Mouse (Mus musculus) lung, embryonic 14.5 days (tissue): ENCODE data around the gene Caskin1. TPM values are rescaled to one million over a fixed set of nuclear protein-coding genes. Genes with fewer than 3 reads are reported as not detected.

ENCODE experiments used
- ATAC-seq: fragments of 200-750 bp; cut with Nextera tagmentation; 2 replicates; pipeline ENCODE4 v1.8.0; 2017; ENCODE audit warnings: mild to moderate bottlenecking, moderate TSS enrichment, moderate library complexity; ENCODE audit not compliant: insufficient read depth
- DNase-seq: peaks from one replicate; pipeline ENCODE4 v3.0.0-alpha.2; 2015
- H3K27ac ChIP-seq: fragments of 300-500 bp; sonication (generic); 2 replicates; pipeline ENCODE4 v1.5.1; 2014; ENCODE audit warnings: low read depth, mild to moderate bottlenecking, moderate library complexity
- H3K27me3 ChIP-seq: fragments of 300-500 bp; sonication (generic); 2 replicates; pipeline ENCODE4 v1.6.1; 2014; ENCODE audit warnings: low read length, control low read depth; ENCODE audit not compliant: insufficient read depth
- H3K36me3 ChIP-seq: fragments of 300-500 bp; sonication (generic); 2 replicates; pipeline ENCODE4 v1.6.1; 2014; ENCODE audit warnings: control low read depth; ENCODE audit not compliant: insufficient read depth
- H3K4me1 ChIP-seq: fragments of 300-500 bp; sonication (generic); 2 replicates; pipeline ENCODE4 v1.6.1; 2014; ENCODE audit warnings: antibody characterized with exemption, control low read depth; ENCODE audit not compliant: insufficient read depth
- H3K4me2 ChIP-seq: fragments of 300-500 bp; sonication (generic); 2 replicates; pipeline ENCODE4 v1.6.1; 2014; ENCODE audit warnings: mild to moderate bottlenecking
- H3K4me3 ChIP-seq: fragments of 300-500 bp; sonication (generic); 2 replicates; pipeline ENCODE4 v1.5.1; 2014; ENCODE audit warnings: low read depth, low read length
- H3K9ac ChIP-seq: fragments of 300-500 bp; sonication (generic); 2 replicates; pipeline ENCODE4 v1.6.1; 2014
- H3K9me3 ChIP-seq: fragments of 300-500 bp; sonication (generic); 2 replicates; pipeline ENCODE4 v1.6.1; 2016; ENCODE audit warnings: low read depth, low read length, control low read depth
- CTCF ChIP-seq: IDR thresholded peaks from 2 replicates; pipeline ENCODE4 v1.5.1; 2016; ENCODE audit warnings: antibody characterized with exemption, low read depth
- WGBS: fragments of 180-500 bp; shearing (Covaris S2); extraction: QIAGEN DNeasy Blood & Tissue Kit; methylation state at CpG from one replicate; pipeline ENCODE4 v1.1.7; 2014; 5-methylcytosine and 5-hydroxymethylcytosine counted together
- polyA plus RNA-seq: library from polyadenylated mRNA; unstranded; fragments of >200 nt; fragmentation: Nextera tagmentation; extraction: Ambion mirVana; gene quantifications from 2 replicates; pipeline ENCODE4 v1.2.1, GENCODE M21; 2014

The Caskin1 gene
- polyA plus RNA-seq, 1 experiment from 2014 or later: 0.93 TPM

DNA sequence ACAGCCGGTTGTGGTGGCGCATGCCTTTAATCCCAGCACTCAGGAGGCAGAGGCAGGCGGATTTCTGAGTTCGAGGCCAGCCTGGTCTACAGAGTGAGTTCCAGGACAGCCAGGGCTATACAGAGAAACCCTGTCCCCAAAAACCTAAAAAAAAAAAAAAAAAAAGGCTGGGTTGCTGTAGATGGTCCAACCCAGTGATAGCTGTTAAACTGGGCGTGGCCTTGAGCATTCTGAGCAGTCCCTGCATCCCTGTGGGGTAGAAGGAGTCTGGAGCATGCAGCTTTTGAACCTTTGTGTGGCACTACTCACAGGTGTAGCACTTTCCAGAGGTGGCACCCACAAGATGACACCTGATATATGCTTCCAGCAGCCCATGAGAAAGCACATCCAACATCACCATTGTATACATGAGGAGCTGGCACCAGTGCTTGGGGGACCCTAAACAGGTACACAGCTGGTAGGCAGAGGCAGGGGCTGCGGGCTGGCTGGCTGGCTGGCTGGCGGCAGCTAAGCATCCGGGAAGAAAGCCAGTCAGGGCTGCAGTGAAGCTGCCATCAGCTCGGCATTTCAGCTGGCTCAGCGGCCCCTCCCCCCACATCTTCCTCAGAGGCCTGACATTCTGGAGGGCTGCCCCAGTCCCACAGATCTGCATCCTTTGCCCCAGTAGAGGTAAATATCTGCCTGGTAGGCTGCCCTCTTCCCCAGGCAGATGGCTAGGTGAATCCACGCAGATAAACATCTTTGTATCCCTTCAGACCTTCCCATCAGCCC lies 3.1 kb upstream of the Caskin1 start:
- H3K27me3 ChIP-seq: peaks cover 32% of the 10 kb centered on the region
- no peak overlapping the region for H3K4me2 ChIP-seq
- 41% methylated on average over 11 of the region's 11 CpGs for WGBS
- no peak for ATAC-seq
- no peaks in the 10 kb centered on the region for H3K36me3 ChIP-seq
- no peak for TF ChIP-seq CTCF
- H3K9me3 ChIP-seq: no peaks in the 10 kb centered on the region
- H3K9ac ChIP-seq: no peak overlapping the region
- no peak overlapping the region for H3K4me3 ChIP-seq
- no peak overlapping the region for H3K27ac ChIP-seq
- peak; percentile 60 for DNase-seq
- H3K4me1 ChIP-seq: 0 out of 2 replicates have a peak, but pooled peaks cover 4% of the 10 kb centered on the region

DNA sequence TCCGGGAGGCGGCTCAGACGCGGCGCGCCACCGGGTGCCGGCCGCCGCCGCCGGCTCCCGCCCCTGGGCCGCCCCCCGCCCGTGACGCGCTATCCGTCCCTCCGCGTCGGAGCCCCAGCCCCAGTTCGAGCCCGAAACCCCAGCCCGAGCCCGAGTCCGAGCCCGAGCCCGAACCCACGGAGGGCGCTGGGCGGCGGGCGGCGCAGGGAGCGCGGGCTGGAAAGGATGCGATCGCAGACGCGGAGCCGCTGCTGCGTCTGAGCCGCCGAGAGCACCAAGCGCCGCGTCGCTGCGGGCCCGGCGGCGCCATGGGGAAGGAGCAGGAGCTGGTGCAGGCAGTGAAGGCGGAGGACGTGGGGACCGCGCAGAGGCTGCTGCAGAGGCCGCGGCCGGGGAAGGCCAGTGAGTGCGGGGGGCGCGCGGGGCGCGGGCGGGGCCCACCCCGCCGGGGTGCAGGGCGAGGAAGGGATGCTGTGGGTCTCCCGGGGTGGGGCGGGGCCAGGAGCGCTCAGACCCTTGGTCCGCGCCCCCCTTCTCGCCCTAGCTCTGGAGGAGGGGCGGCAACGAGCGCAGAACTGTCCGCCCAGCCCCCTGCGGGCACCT lies 362 bp downstream of the Caskin1 start:
- under 1% methylated on average over 60 of the region's 81 CpGs for WGBS
- TF ChIP-seq CTCF: no peak
- H3K27ac ChIP-seq: no peak overlapping the region
- peak overlapping the region; percentile 61 for H3K4me3 ChIP-seq
- ATAC-seq (peak; percentile 64), DNase-seq (peak; percentile 62)
- peak overlapping the region; percentile 100 for H3K4me2 ChIP-seq
- peak overlapping the region; percentile 65 for H3K9ac ChIP-seq
- no peaks in the 10 kb centered on the region for H3K9me3 ChIP-seq
- H3K4me1 ChIP-seq: 0 out of 2 replicates have a peak, but pooled peaks cover 4% of the 10 kb centered on the region
- peaks cover 32% of the 10 kb centered on the region for H3K27me3 ChIP-seq
- H3K36me3 ChIP-seq: no peaks in the 10 kb centered on the region

DNA sequence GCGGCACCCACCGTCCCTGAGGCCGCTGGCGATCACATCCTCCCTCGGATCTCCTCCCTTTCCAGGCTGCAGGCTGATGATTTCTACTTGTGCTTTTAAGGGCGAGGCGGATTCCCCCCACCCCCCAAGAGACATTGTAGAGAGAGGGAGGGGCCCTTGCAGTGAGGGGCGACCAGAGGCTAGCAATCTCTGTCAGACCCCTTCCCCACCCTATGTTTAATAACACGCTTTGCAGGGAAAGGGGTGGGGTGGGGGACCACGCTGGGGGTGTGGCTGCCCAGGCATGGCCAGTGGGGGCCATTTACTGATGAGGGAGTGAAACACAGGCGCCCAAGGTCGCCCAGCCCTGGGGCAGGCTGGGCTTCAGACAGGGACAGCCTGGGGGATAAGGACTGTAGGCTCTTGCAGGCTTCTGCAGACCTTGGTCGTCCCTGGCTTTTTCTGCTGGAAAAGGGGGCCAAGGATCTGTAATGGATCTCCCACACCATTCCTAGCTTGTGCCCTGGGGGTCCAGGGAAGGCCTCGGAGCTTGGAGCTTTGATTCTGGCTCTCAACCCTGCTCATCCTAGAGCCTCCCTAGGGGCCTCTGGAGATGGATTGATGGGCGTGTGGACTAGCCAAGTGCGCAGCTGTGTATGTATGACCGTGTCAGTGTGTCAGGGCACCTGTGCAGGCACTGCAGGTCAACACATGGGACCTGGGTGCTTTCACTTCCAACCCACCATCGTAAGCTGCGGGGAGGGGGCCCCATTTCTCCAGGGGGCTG lies 1.0 kb downstream of the Caskin1 start:
- 19% methylated on average over 19 of the region's 19 CpGs for WGBS
- Histone ChIP-seq H3K27me3 (peaks cover 32% of the 10 kb centered on the region), H3K36me3 (no peaks in the 10 kb centered on the region), H3K27ac (no peak overlapping the region), H3K4me2 (peak overlapping the region; percentile 100), H3K9me3 (no peaks in the 10 kb centered on the region), H3K4me1 (0 out of 2 replicates have a peak, but pooled peaks cover 4% of the 10 kb centered on the region), H3K9ac (peak overlapping the region; percentile 65), H3K4me3 (peak overlapping the region; percentile 61)
- ATAC-seq (peak; percentile 40; the same call in 1 of the 2 replicates), DNase-seq (no peak)
- TF ChIP-seq CTCF: no peak

DNA sequence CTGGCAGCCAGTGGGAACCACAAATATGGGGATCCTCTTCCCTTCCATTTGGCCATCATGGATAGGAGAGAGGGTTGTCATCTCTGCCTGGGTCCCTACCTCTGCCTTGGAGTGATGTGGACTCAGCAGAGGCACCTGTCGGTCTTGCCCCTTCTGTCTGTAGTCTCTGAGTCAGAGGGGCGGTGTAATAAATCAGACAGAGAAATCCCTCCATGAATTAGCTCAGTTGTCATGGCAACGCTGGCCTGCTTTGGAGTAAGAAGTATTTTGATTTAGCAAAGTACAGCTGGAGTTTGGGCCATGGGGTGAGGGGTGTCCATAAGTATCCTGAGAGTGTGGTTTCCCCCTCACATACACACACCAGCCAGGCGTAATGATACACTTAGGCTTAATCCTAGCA lies 2.0 kb downstream of the Caskin1 start:
- Histone ChIP-seq H3K36me3 (no peaks in the 10 kb centered on the region), H3K9me3 (no peaks in the 10 kb centered on the region), H3K4me1 (0 out of 2 replicates have a peak, but pooled peaks cover 3% of the 10 kb centered on the region), H3K9ac (no peak overlapping the region), H3K4me2 (no peak overlapping the region), H3K27ac (no peak overlapping the region), H3K4me3 (no peak overlapping the region), H3K27me3 (peaks cover 32% of the 10 kb centered on the region)
- WGBS: 67% methylated on average over 4 of the region's 4 CpGs
- DNase-seq (peak; percentile 57), ATAC-seq (no peak)
- no peak for TF ChIP-seq CTCF

DNA sequence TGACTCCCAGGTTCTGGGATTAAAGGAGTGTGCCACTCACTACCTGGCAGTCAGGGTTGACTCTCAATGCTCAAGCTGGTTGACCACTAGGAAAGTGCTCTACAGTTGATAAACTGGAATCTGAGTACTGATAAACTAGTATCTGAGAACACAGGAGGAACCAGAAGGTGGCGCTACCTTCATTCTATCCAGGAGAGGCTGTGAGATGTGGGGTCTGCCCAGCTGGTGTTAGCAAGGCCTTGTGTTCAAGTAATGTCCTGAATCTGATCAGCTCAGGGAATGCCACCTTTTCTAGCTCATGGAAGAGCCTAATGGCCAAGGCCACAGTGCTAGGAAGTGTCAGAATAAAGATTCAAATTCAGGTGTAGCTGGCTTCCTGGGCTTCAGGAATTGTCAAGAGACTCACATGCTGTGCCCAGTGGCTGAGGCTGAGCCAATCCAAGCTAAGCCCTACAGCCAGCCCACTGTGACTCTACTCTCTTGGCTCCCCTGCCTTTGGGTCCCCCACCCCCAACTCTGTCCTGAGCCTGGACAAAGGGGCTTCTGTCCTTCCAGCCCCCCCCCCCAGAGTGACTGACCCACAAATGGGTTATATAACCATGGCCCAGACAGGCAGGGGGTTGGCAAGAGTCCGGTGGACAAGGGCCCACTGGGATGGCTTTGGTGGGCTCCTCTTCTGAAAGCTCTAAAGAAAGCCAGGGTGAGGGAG lies 6.4 kb downstream of the Caskin1 start:
- ATAC-seq (no peak), DNase-seq (peak; percentile 79)
- Histone ChIP-seq H3K4me3 (no peak overlapping the region), H3K27ac (no peak overlapping the region), H3K9me3 (no peaks in the 10 kb centered on the region), H3K4me2 (no peak overlapping the region), H3K36me3 (no peaks in the 10 kb centered on the region), H3K4me1 (no peaks in the 10 kb centered on the region), H3K9ac (no peak overlapping the region), H3K27me3 (peaks cover 5% of the 10 kb centered on the region)
- WGBS: 37% methylated on average over 2 of the region's 2 CpGs
- TF ChIP-seq CTCF: peak; percentile 70

DNA sequence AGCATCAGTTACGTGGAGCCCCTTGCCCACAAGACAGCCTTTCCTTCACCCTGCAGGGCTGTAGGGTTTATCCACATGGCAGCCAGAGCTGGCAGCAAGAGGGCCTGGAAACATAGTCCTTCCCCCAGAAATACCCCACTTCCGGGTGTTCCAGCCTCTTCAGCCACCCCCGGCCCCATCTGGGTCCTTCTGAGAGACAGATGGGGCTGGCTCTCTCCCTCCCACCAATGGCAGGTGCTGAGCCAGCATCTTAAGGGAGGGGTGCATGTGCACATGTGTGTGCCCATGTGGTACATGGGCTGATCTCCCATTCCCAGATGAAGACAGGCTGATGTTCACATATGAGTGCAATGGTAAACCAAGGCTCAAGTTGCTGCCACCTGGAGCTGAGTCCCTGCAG lies 7.0 kb downstream of the Caskin1 start:
- no peak overlapping the region for H3K4me3 ChIP-seq
- no peak overlapping the region for H3K4me2 ChIP-seq
- H3K27me3 ChIP-seq: no peaks in the 10 kb centered on the region
- H3K9ac ChIP-seq: no peak overlapping the region; the same call in 1 of the 2 replicates
- H3K4me1 ChIP-seq: no peaks in the 10 kb centered on the region
- ATAC-seq (no peak), DNase-seq (no peak)
- WGBS: 72% methylated on average over 3 of the region's 3 CpGs
- no peak overlapping the region for H3K27ac ChIP-seq
- H3K9me3 ChIP-seq: no peaks in the 10 kb centered on the region
- no peak for TF ChIP-seq CTCF
- H3K36me3 ChIP-seq: no peaks in the 10 kb centered on the region
